Mouse (Mus musculus): Measurements from ENCODE around the gene Clstn2.

GRCm38 (mm10) chr9:97826077-97826947, 206.7 kb downstream of the Clstn2 start:
- TF ChIP-seq CTCF (IDR thresholded peaks at IDR 0.05; ENCODE audit: insufficient read depth, low read depth, low read length): no peak
- TF ChIP-seq POLR2A (IDR thresholded peaks at IDR 0.05; ENCODE audit: insufficient read depth, low read depth, low read length): no peak

Data from olfactory bulb, adult 2 months (tissue).